Mouse (Mus musculus): ENCODE results near the gene Cyp2c40.
"Not testable (repeated sequence)": the region's sequence is repeated elsewhere in the genome, so short reads cannot be mapped to it uniquely, and the experiment has no call there.

Gene Cyp2c40

DNA sequence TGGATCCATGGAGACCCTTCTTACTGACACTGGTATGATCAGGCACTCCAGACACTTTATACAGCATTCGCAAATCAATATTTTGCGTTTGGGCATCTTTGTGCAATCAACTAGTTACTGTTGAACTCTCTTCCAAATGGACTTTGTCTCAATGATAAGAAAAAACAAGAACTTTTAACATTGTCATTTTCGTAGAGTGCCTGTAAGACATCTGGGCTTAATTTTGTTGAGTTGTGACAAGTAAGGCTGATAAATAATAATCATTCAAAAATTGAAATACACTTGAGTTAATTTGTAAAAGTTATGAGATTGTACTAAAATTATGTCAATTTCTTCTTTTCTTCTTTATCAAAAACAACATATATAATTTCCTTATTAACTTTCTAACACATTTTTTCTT, at the start of gene Cyp2c40:
Gene Cyp2c40 (minus strand): TSS at position 101 of the 400 bp plus-strand sequence.
- DNase-seq (ENCODE audit: low spot score), result not testable (repeated sequence)

DNA sequence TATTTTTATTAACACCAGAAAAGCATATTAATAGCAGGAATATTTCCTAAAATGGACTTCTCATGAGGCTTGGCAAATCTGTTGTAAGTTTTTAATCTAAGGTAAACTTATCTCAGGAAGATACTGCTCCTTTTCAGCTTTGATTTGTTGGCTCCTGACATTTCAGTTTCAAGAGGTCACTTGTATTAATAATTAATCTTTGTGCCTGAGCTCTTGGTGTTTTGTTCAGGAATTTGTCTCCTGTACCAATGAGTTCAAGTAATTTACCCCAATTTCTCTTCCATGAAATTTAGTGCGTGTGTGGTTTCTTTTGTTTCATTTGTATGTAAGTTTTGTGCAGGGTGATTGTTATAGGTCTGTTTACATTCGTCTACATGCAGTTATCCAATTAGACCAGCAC, 8.3 kb upstream of the Cyp2c40 start:
- DNase-seq (ENCODE audit: low spot score), result not testable (repeated sequence)

DNA sequence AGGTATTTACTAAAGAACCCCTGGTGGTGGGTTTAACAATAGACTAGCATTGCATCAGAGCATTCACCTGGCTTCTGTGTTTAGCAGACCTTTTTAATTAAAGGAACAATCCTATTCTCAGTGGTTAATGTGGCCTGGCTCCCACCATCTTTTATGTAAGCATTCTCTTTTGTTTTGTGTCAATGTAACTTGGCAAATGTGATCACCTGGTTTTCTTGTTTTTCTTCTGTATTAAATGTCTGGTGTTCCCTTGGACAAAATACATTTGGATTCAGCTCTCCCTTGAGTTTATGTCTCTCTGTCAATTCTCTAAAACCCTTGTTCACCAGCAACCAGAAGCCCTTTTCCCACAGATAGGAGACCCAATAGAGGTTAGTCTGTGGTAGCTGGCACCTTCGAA, 3.8 kb upstream of the Cyp2c40 start:
- DNase-seq (ENCODE audit: low spot score), result not testable (repeated sequence)

DNA sequence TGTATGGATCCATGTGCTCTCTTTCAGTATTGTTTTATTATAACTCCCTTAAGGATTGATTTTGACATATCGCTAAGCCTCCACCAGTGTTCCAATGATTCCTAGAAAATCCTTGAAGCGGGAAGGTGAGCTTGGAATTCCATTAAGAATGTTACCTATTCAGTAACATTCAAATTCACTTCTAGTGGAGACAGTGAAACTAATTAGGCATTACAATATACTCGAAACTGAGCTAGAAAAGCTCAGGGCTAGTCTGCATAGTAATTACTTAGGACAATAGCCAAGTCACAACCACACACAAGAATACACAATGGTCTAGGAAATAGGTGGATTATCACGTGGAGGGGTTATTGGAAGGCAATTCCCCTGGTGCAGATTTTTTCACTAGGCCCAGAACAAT, 3.4 kb upstream of the Cyp2c40 start:
- DNase-seq (ENCODE audit: low spot score), result not testable (repeated sequence)

DNA sequence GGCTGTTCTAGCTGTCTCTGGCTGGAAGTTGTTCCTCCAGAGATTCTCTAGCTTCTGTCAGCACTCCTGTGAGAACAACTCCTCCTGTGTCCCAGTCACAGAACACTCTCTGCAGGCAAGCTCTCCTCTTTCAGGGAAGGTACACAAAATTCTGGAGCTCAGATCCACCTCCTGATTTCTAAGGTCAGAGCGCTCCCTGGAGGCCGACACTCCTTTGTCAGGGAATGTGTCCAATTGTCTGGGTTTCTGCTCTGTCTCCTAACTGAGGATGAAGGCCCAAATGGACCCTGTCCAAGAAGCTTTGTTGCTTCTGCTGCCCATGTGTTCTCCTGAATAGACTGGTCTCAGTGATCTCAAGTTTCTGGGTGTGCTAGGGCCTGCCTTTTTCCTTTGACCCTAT, 27.2 kb downstream of the Cyp2c40 start:
- not testable (repeated sequence) for DNase-seq (ENCODE audit: low spot score)

DNA sequence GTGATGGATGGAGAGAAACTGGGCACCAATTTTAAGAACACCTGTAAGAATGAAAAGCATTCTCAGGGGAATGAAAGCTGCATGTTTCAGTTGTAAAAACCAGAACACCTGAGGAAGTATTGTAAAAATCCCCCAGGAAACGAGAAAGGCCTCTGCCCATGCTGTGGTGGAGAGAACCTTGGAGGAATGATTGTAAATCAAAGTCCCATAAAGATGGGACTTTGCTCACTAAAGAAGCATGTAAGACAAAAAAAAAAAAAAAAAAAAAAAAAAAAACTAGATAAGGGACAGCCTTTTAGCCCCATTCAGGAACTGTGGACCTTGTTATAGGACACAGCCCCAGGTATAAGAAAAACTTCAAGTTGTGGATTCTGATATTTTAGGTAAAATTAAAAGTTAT, 67.3 kb downstream of the Cyp2c40 start:
- DNase-seq (ENCODE audit: low spot score), result no peak

DNA sequence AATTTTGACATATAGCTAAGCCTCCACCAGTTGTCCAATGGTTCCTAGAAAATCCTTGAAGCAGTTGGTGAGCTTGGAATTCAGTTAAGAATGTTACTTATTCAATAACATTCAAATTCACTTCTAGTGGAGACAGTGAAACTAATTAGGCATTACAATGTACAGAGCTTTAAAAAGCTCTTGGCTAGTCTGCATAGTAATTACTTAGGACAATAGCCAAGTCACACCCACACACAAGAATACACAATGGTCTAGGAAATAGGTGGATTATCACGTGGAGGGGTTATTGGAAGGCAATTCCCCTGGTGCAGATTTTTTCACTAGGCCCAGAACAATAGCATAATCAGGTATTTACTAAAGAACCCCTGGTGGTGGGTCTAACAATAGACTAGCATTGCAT, 68.3 kb downstream of the Cyp2c40 start:
- DNase-seq (ENCODE audit: low spot score), result not testable (repeated sequence)

DNA sequence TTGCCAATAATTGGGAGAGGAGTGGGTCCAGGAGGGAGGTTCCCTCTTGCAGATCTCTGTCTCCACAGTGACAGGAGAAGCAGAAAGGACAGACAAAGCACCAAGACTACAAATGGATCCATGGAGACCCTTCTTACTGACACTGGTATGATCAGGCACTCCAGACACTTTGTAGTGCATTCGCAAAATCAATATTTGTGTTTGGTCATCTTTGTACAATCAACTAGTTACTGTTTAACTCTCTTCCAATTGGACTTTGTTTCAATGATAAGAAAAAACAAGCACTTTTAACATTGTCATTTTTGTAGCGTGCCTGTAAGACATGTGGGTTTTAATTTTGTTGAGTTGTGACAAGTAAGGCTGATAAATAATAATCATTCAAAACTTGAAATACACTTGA, 71.7 kb downstream of the Cyp2c40 start, which contains the start of gene Cyp2c68:
Gene Cyp2c68 (minus strand): TSS at position 135 of the 400 bp plus-strand sequence.
- DNase-seq (ENCODE audit: low spot score), result no peak
